Mouse (Mus musculus) kidney, postnatal 0 days (tissue): ENCODE measurements around the gene 1110002E22Rik. TPM values are rescaled to one million over a fixed set of nuclear protein-coding genes. Genes with fewer than 3 reads are reported as not detected.

Experiments
- ATAC-seq: fragments of 200-750 bp; cut with Nextera tagmentation; replicated peaks from 2 replicates; pipeline ENCODE4 v1.8.0; 2017; ENCODE audit warnings: low read depth, moderate number of reproducible peaks, moderate TSS enrichment, moderate library complexity; ENCODE audit not compliant: low FRiP score
- DNase-seq: peaks from one replicate; pipeline ENCODE4 v3.0.0-alpha.2; 2016; ENCODE audit warnings: low spot score
- H3K27ac ChIP-seq: fragments of 300-500 bp; sonication (generic); 2 replicates; pipeline ENCODE4 v1.5.1; 2014; ENCODE audit warnings: mild to moderate bottlenecking
- H3K27me3 ChIP-seq: fragments of 300-500 bp; sonication (generic); 2 replicates; pipeline ENCODE4 v1.6.1; 2014; ENCODE audit warnings: low read length, mixed read lengths; ENCODE audit not compliant: insufficient read depth
- H3K36me3 ChIP-seq: fragments of 300-500 bp; sonication (generic); 2 replicates; pipeline ENCODE4 v1.6.1; 2014; ENCODE audit warnings: low read length, mixed read lengths; ENCODE audit not compliant: insufficient read depth
- H3K4me1 ChIP-seq: fragments of 300-500 bp; sonication (generic); replicated peaks from 2 replicates; pipeline ENCODE4 v1.6.1; 2014; ENCODE audit warnings: antibody characterized with exemption, low read length, mixed read lengths; ENCODE audit not compliant: insufficient read depth
- H3K4me2 ChIP-seq: fragments of 300-500 bp; sonication (generic); 2 replicates; pipeline ENCODE4 v1.6.1; 2014; ENCODE audit warnings: mild to moderate bottlenecking, low read length, moderate library complexity, mixed read lengths
- H3K4me3 ChIP-seq: fragments of 300-500 bp; sonication (generic); replicated peaks from 2 replicates; pipeline ENCODE4 v1.5.1; 2014; ENCODE audit warnings: low read depth, low read length
- H3K9ac ChIP-seq: fragments of 300-500 bp; sonication (generic); 2 replicates; pipeline ENCODE4 v1.6.1; 2014; ENCODE audit warnings: low read depth, low read length
- H3K9me3 ChIP-seq: fragments of 300-500 bp; sonication (generic); replicated peaks from 2 replicates; pipeline ENCODE4 v1.6.1; 2016; ENCODE audit warnings: low read length, inconsistent platforms, mixed read lengths
- CTCF ChIP-seq: IDR thresholded peaks from 2 replicates; pipeline ENCODE4 v1.5.1; 2016; ENCODE audit warnings: antibody characterized with exemption, low read depth, mild to moderate bottlenecking, moderate library complexity
- WGBS: fragments of 180-500 bp; shearing (Covaris S2); extraction: QIAGEN DNeasy Blood & Tissue Kit; methylation state at CpG from one replicate; pipeline ENCODE4 v1.1.7; 2014; 5-methylcytosine and 5-hydroxymethylcytosine counted together
- polyA plus RNA-seq: library from polyadenylated mRNA; unstranded; fragments of >200 nt; fragmentation: Nextera tagmentation; extraction: Ambion mirVana; gene quantifications from 2 replicates; pipeline ENCODE4 v1.2.1, GENCODE M21; 2015

Gene 1110002E22Rik
- 0.13 and 0.18 TPM in 2 replicates for polyA plus RNA-seq

- no peaks in the 10 kb centered on the region for H3K27me3 ChIP-seq
- ATAC-seq (no peak), DNase-seq (peak; percentile 61)
- peak within 1 kb of the TSS; percentile 53 for H3K4me2 ChIP-seq
- H3K27ac ChIP-seq, result no peak within 1 kb of the TSS; the same call in 1 of the 2 replicates
- no peak within 1 kb of the TSS for H3K4me3 ChIP-seq
- 69% methylated on average over 33 of the region's 33 CpGs for WGBS
- H3K9ac ChIP-seq, result no peak within 1 kb of the TSS
- peaks cover 22% of the 10 kb centered on the region for H3K4me1 ChIP-seq
- no peaks in the 10 kb centered on the region for H3K9me3 ChIP-seq
- no peak for TF ChIP-seq CTCF
- H3K36me3 ChIP-seq, result no peaks in the 10 kb centered on the region
Measured at GRCm38 (mm10) chr3:138064732-138065645, at the start of gene 1110002E22Rik. Gene 1110002E22Rik, plus strand, starts transcription at chr3:138065052.

GRCm38 (mm10) chr3:138016810-138017209 lies 48.0 kb upstream of the 1110002E22Rik start:
- no peaks in the 10 kb centered on the region for H3K36me3 ChIP-seq
- no peak overlapping the region for H3K4me3 ChIP-seq
- no peak overlapping the region for H3K27ac ChIP-seq
- no peaks in the 10 kb centered on the region for H3K4me1 ChIP-seq
- no peak overlapping the region for H3K4me2 ChIP-seq
- no peak for DNase-seq
- ATAC-seq, result no peak
- H3K27me3 ChIP-seq, result no peaks in the 10 kb centered on the region
- H3K9ac ChIP-seq, result no peak overlapping the region
- no peaks in the 10 kb centered on the region for H3K9me3 ChIP-seq
- TF ChIP-seq CTCF, result no peak
- 63% methylated on average over 12 of the region's 12 CpGs for WGBS

GRCm38 (mm10) chr3:138022003-138022402 lies 42.8 kb upstream of the 1110002E22Rik start:
- no peak for TF ChIP-seq CTCF
- Histone ChIP-seq H3K9me3 (no peaks in the 10 kb centered on the region), H3K27ac (no peak overlapping the region), H3K4me3 (no peak overlapping the region), H3K36me3 (no peaks in the 10 kb centered on the region), H3K27me3 (no peaks in the 10 kb centered on the region), H3K4me2 (no peak overlapping the region), H3K9ac (no peak overlapping the region), H3K4me1 (no peaks in the 10 kb centered on the region)
- DNase-seq (no peak), ATAC-seq (no peak)
- WGBS, result 49% methylated on average over 4 of the region's 4 CpGs

- H3K27me3 ChIP-seq, result no peaks in the 10 kb centered on the region
- no peak overlapping the region for H3K9ac ChIP-seq
- DNase-seq, result no peak
- H3K4me2 ChIP-seq, result no peak overlapping the region
- ATAC-seq, result no peak
- WGBS, result 76% methylated on average over 4 of the region's 4 CpGs
- H3K4me1 ChIP-seq, result no peaks in the 10 kb centered on the region
- H3K27ac ChIP-seq, result no peak overlapping the region
- H3K36me3 ChIP-seq, result no peaks in the 10 kb centered on the region
- TF ChIP-seq CTCF, result no peak
- no peak overlapping the region for H3K4me3 ChIP-seq
- no peaks in the 10 kb centered on the region for H3K9me3 ChIP-seq
Measured at GRCm38 (mm10) chr3:138022651-138023050, 42.2 kb upstream of the 1110002E22Rik start.

GRCm38 (mm10) chr3:138026286-138026685 lies 38.6 kb upstream of the 1110002E22Rik start:
- Histone ChIP-seq H3K27me3 (no peaks in the 10 kb centered on the region), H3K27ac (no peak overlapping the region), H3K36me3 (no peaks in the 10 kb centered on the region), H3K4me1 (no peaks in the 10 kb centered on the region), H3K4me3 (no peak overlapping the region), H3K4me2 (no peak overlapping the region), H3K9ac (no peak overlapping the region), H3K9me3 (no peaks in the 10 kb centered on the region)
- WGBS, result 56% methylated on average over 10 of the region's 10 CpGs
- no peak for TF ChIP-seq CTCF
- no peak for ATAC-seq
- DNase-seq, result peak; percentile 43

- no peaks in the 10 kb centered on the region for H3K27me3 ChIP-seq
- no peak overlapping the region for H3K4me2 ChIP-seq
- TF ChIP-seq CTCF, result no peak
- no peak overlapping the region for H3K9ac ChIP-seq
- H3K36me3 ChIP-seq, result no peaks in the 10 kb centered on the region
- no peaks in the 10 kb centered on the region for H3K9me3 ChIP-seq
- 77% methylated on average over 5 of the region's 5 CpGs for WGBS
- no peak for DNase-seq
- H3K4me1 ChIP-seq, result no peaks in the 10 kb centered on the region
- H3K27ac ChIP-seq, result no peak overlapping the region
- no peak for ATAC-seq
- no peak overlapping the region for H3K4me3 ChIP-seq
Measured at GRCm38 (mm10) chr3:138027575-138028362, 37.1 kb upstream of the 1110002E22Rik start.
